Mouse (Mus musculus) kidney, embryonic 16.5 days (tissue): ENCODE measurements at regions not wholly inside any gene's neighbourhood (a gene's known extent, or its start where the extent isn't known, plus 50 kb on each side); places are given as distances from the start of the nearest gene placed in this dataset.

Experiments used
- ATAC-seq: fragments of 200-750 bp; cut with Nextera tagmentation; 2 replicates; pipeline ENCODE4 v1.8.0; 2017; ENCODE audit warnings: moderate TSS enrichment; ENCODE audit not compliant: low FRiP score, low TSS enrichment
- H3K27ac ChIP-seq: fragments of 300-500 bp; sonication (generic); 2 replicates; pipeline ENCODE4 v1.5.1; 2014; ENCODE audit warnings: low read length
- H3K27me3 ChIP-seq: fragments of 300-500 bp; sonication (generic); 2 replicates; pipeline ENCODE4 v1.6.1; 2014; ENCODE audit warnings: low read length, control low read depth, mixed read lengths; ENCODE audit not compliant: insufficient read depth
- H3K36me3 ChIP-seq: fragments of 300-500 bp; sonication (generic); 2 replicates; pipeline ENCODE4 v1.6.1; 2014; ENCODE audit warnings: low read length, control low read depth, mixed read lengths; ENCODE audit not compliant: insufficient read depth
- H3K4me1 ChIP-seq: fragments of 300-500 bp; sonication (generic); 2 replicates; pipeline ENCODE4 v1.6.1; 2014; ENCODE audit warnings: low read length, control low read depth, mixed read lengths; ENCODE audit not compliant: insufficient read depth
- H3K4me2 ChIP-seq: fragments of 300-500 bp; sonication (generic); replicated peaks from 2 replicates; pipeline ENCODE4 v1.6.1; 2014; ENCODE audit warnings: low read depth, low read length
- H3K4me3 ChIP-seq: fragments of 300-500 bp; sonication (generic); 2 replicates; pipeline ENCODE4 v1.5.1; 2014; ENCODE audit warnings: mild to moderate bottlenecking, low read length
- H3K9ac ChIP-seq: fragments of 300-500 bp; sonication (generic); replicated peaks from 2 replicates; pipeline ENCODE4 v1.6.1; 2014; ENCODE audit warnings: low read length
- H3K9me3 ChIP-seq: fragments of 300-500 bp; sonication (generic); 2 replicates; pipeline ENCODE4 v1.6.1; 2016; ENCODE audit warnings: low read length, control low read depth
- WGBS: fragments of 180-500 bp; shearing (Covaris S2); extraction: QIAGEN DNeasy Blood & Tissue Kit; methylation state at CpG from one replicate; pipeline ENCODE4 v1.1.7; 2014; 5-methylcytosine and 5-hydroxymethylcytosine counted together

- no peak overlapping the region for H3K9ac ChIP-seq
- no peaks in the 10 kb centered on the region for H3K36me3 ChIP-seq
- H3K4me1 ChIP-seq = no peaks in the 10 kb centered on the region
- WGBS = 83% methylated on average over 5 of the region's 5 CpGs
- H3K4me2 ChIP-seq = no peak overlapping the region
- H3K4me3 ChIP-seq = no peak overlapping the region
- peaks cover 5% of the 10 kb centered on the region; the same call in 1 of the 2 replicates for H3K27me3 ChIP-seq
- no peak for ATAC-seq
- no peak overlapping the region for H3K27ac ChIP-seq
- peaks cover 13% of the 10 kb centered on the region for H3K9me3 ChIP-seq
Measured at GRCm38 (mm10) chr9:46433716-46434115, 113.9 kb upstream of the 4931429L15Rik start.

- Histone ChIP-seq H3K4me1 (no peaks in the 10 kb centered on the region), H3K4me3 (no peak overlapping the region), H3K9me3 (peaks cover 13% of the 10 kb centered on the region), H3K9ac (no peak overlapping the region), H3K4me2 (no peak overlapping the region), H3K36me3 (no peaks in the 10 kb centered on the region), H3K27ac (no peak overlapping the region), H3K27me3 (peaks cover 10% of the 10 kb centered on the region; the same call in 1 of the 2 replicates)
- no peak for ATAC-seq
- 57% methylated on average over 13 of the region's 13 CpGs for whole genome bisulfite sequencing
Measured at GRCm38 (mm10) chr9:46431053-46431452, 111.3 kb upstream of the 4931429L15Rik start.

- H3K9ac ChIP-seq = no peak overlapping the region
- no peak for ATAC-seq
- H3K4me3 ChIP-seq = no peak overlapping the region
Measured at GRCm38 (mm10) chr9:46423184-46423967, 103.6 kb upstream of the 4931429L15Rik start.

GRCm38 (mm10) chr9:46421688-46422274, 102.0 kb upstream of the 4931429L15Rik start:
- no peak overlapping the region for H3K4me3 ChIP-seq
- H3K27me3 ChIP-seq = 0 out of 2 replicates have a peak, but pooled peaks cover 3% of the 10 kb centered on the region
- H3K9ac ChIP-seq = no peak overlapping the region
- no peak overlapping the region for H3K4me2 ChIP-seq
- H3K36me3 ChIP-seq = no peaks in the 10 kb centered on the region
- ATAC-seq = peak; percentile 87
- H3K4me1 ChIP-seq = peaks cover 19% of the 10 kb centered on the region; the same call in 1 of the 2 replicates
- H3K27ac ChIP-seq = no peak overlapping the region; the same call in 1 of the 2 replicates
- WGBS = 18% methylated on average over 7 of the region's 7 CpGs
- no peaks in the 10 kb centered on the region for H3K9me3 ChIP-seq

More at GRCm38 (mm10) chr9:46423184-46423967, 103.6 kb upstream of the 4931429L15Rik start:
- no peak overlapping the region for H3K27ac ChIP-seq
- whole genome bisulfite sequencing = 66% methylated on average over 12 of the region's 12 CpGs
- peaks cover 19% of the 10 kb centered on the region; the same call in 1 of the 2 replicates for H3K4me1 ChIP-seq
- no peaks in the 10 kb centered on the region for H3K9me3 ChIP-seq
- H3K36me3 ChIP-seq = no peaks in the 10 kb centered on the region
- H3K4me2 ChIP-seq = no peak overlapping the region
- 0 out of 2 replicates have a peak, but pooled peaks cover 5% of the 10 kb centered on the region for H3K27me3 ChIP-seq

GRCm38 (mm10) chr9:46411686-46412085, 91.9 kb upstream of the 4931429L15Rik start:
- Histone ChIP-seq H3K4me3 (no peak overlapping the region), H3K27ac (no peak overlapping the region), H3K36me3 (no peaks in the 10 kb centered on the region), H3K9me3 (peaks cover 6% of the 10 kb centered on the region; the same call in 1 of the 2 replicates), H3K9ac (no peak overlapping the region), H3K27me3 (no peaks in the 10 kb centered on the region), H3K4me1 (no peaks in the 10 kb centered on the region), H3K4me2 (no peak overlapping the region)
- 69% methylated on average over 10 of the region's 10 CpGs for WGBS
- no peak for ATAC-seq

- Histone ChIP-seq H3K27ac (no peak overlapping the region), H3K27me3 (no peaks in the 10 kb centered on the region), H3K4me2 (no peak overlapping the region), H3K9ac (no peak overlapping the region), H3K36me3 (no peaks in the 10 kb centered on the region), H3K4me1 (no peaks in the 10 kb centered on the region), H3K4me3 (no peak overlapping the region), H3K9me3 (peaks cover 6% of the 10 kb centered on the region; the same call in 1 of the 2 replicates)
- no peak for ATAC-seq
- WGBS = 75% methylated on average over 10 of the region's 10 CpGs
Measured at GRCm38 (mm10) chr9:46408776-46409175, 89.0 kb upstream of the 4931429L15Rik start.

- Histone ChIP-seq H3K36me3 (no peaks in the 10 kb centered on the region), H3K4me3 (no peak overlapping the region), H3K4me1 (no peaks in the 10 kb centered on the region), H3K9me3 (no peaks in the 10 kb centered on the region), H3K9ac (no peak overlapping the region), H3K27me3 (no peaks in the 10 kb centered on the region), H3K27ac (no peak overlapping the region), H3K4me2 (no peak overlapping the region)
- ATAC-seq = no peak
- 72% methylated on average over 8 of the region's 8 CpGs for WGBS
Measured at GRCm38 (mm10) chr9:46406606-46407005, 86.8 kb upstream of the 4931429L15Rik start.

- ATAC-seq = no peak
- Histone ChIP-seq H3K27me3 (peaks cover 21% of the 10 kb centered on the region), H3K9me3 (peaks cover 4% of the 10 kb centered on the region; the same call in 1 of the 2 replicates), H3K36me3 (no peaks in the 10 kb centered on the region), H3K27ac (no peak overlapping the region), H3K4me1 (no peaks in the 10 kb centered on the region), H3K4me3 (no peak overlapping the region), H3K9ac (no peak overlapping the region), H3K4me2 (no peak overlapping the region)
- 83% methylated on average over 7 of the region's 7 CpGs for WGBS
Measured at GRCm38 (mm10) chr9:46396591-46396990, 76.8 kb upstream of the 4931429L15Rik start.

- no peak overlapping the region for H3K27ac ChIP-seq
- no peak for ATAC-seq
- WGBS = 55% methylated on average over 14 of the region's 14 CpGs
- H3K9ac ChIP-seq = no peak overlapping the region
- H3K27me3 ChIP-seq = peaks cover 23% of the 10 kb centered on the region
- no peaks in the 10 kb centered on the region for H3K4me1 ChIP-seq
- no peak overlapping the region for H3K4me2 ChIP-seq
- peaks cover 4% of the 10 kb centered on the region; the same call in 1 of the 2 replicates for H3K9me3 ChIP-seq
- no peak overlapping the region for H3K4me3 ChIP-seq
- no peaks in the 10 kb centered on the region for H3K36me3 ChIP-seq
Measured at GRCm38 (mm10) chr9:46395156-46395765, 75.5 kb upstream of the 4931429L15Rik start.
